Mouse (Mus musculus) ES-CJ7 (cell line): ENCODE measurements around the gene Pcgf6.
A peak's percentile ranks its signal among the peaks of the same experiment; 100 is the strongest.
"Not testable (repeated sequence)": the region's sequence is repeated elsewhere in the genome, so short reads cannot be mapped to it uniquely, and the experiment has no call there.

Source experiments
- DNase-seq: peaks from one replicate; pipeline ENCODE4 v3.0.0; 2011; ENCODE audit warnings: low read depth, low spot score

Gene Pcgf6

DNA sequence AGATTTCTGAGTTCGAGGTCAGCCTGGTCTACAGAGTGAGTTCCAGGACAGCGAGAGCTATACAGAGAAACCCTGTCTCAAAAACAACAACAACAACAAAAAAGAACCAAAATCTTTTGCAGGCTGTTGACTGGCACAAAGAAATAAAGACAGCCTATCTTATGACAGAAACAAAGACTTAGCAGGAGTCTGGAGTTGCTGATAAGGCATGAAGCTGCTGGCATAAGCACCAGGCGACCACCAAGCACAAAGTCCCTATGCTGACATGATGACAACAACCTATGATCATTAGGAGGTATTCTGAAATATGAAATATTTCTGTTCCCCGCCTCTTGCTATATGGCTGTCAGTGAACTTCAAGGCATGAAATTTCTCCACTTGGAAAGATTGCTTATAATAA is 51.8 kb downstream of the Pcgf6 start:
- DNase-seq = no peak

DNA sequence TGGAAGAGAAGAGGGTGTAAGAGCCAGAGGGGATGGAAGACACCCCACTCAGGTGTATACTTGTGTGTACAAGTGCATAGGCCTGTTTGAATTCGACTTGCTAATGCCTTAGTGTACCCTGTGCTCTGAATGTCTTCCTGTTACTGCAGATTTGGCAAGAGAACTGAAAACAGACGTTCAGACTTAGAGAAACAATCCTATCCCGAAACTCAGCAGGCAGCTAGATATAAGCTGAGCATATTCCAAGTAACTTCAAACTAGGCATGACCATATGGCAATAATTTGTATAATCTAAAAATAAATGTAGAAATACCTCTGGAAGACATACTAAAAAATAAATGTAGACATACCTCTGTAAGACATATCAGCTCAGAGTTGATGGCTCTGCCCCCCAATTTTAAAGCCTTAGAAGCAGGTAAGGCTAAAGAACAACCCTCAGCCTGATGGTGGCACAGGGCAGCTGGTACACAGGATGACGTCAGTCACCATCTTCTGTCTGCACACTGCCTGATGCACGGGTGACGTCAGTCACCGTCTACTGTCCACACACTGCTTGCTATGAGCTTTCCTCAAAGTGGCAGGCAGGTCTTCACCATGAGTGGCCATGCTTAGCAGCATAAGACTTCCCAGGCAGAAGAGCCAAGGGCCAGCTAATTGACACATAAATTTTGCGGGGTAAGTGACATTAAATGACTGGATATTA is 52.4 kb downstream of the Pcgf6 start:
- no peak for DNase-seq

- no peak for DNase-seq
These were observed 54.6 kb downstream of the Pcgf6 start for GRCm38 (mm10) chr19:46996095-46996494.

GRCm38 (mm10) chr19:46992329-46992728 is 58.4 kb downstream of the Pcgf6 start:
- DNase-seq = not testable (repeated sequence)

GRCm38 (mm10) chr19:46991145-46991544 is 59.6 kb downstream of the Pcgf6 start:
- DNase-seq = peak; percentile 83

- not testable (repeated sequence) for DNase-seq
These were observed 60.1 kb downstream of the Pcgf6 start for GRCm38 (mm10) chr19:46990625-46991024.

- no peak for DNase-seq
These were observed 60.6 kb downstream of the Pcgf6 start for GRCm38 (mm10) chr19:46990153-46990518.

DNA sequence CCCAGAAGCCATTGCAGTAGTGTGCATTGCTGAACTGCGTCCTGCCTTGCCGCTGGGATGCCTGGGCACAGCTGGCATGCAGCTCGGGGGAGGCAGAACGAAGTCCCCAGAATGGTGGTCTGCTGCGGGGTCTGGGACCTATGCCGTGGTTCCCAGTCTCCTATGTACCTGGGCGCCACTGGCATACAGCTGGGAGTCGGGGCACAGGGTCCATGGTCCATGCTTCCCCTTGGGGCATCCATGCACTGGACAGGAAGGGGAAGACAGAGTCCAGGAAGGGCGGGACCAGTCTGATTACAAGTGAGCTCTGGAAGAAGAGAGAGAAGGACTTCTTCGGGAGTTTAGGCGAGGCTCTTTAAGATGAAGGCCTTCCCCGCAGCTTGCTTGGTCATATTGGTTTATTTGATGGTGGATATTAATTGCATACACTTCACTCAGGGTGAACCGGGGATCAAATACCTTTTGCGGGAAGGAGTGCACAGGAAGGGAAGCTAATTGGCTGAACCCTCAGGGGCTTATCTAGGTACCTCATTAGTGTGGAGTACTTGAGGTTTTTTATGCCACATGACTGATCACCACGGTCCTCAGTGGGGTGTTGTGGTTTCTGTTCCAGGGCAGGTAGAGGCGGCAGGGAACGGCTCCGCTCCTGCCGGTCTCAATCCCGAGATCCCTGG is 61.1 kb downstream of the Pcgf6 start:
- DNase-seq = no peak

- DNase-seq = peak; percentile 88
These were observed 62.2 kb downstream of the Pcgf6 start for GRCm38 (mm10) chr19:46988231-46989087.

- DNase-seq = peak; percentile 41
These were observed 63.1 kb downstream of the Pcgf6 start for GRCm38 (mm10) chr19:46987646-46988045.

GRCm38 (mm10) chr19:46984726-46985622 is 65.7 kb downstream of the Pcgf6 start:
- DNase-seq = no peak

- no peak for DNase-seq
These were observed 66.7 kb downstream of the Pcgf6 start for GRCm38 (mm10) chr19:46983966-46984380.
